Mouse (Mus musculus) CH12.LX (cell line): ENCODE measurements around the gene Csnk1g2.

Source experiments
- BHLHE40 ChIP-seq: IDR thresholded peaks from 2 replicates; pipeline ENCODE4 v1.6.1; 2011; ENCODE audit warnings: mild to moderate bottlenecking, low read depth, low read length, improper control_type of control experiment
- CHD1 ChIP-seq: IDR thresholded peaks from 2 replicates; pipeline ENCODE4 v1.6.1; 2012; ENCODE audit warnings: low read depth, low read length, improper control_type of control experiment, inconsistent platforms
- CTCF ChIP-seq, 2 experiments: IDR thresholded peaks in 1 of 2; conservative IDR thresholded peaks in 1 of 2; 2 replicates each; pipeline ENCODE4 v1.5.1; 2011 to 2012; ENCODE audit warnings: low read depth in 2 of 2, low read length in 2 of 2, improper control_type of control experiment in 1 of 2, inconsistent platforms in 1 of 2, mild to moderate bottlenecking in 1 of 2, moderate library complexity in 1 of 2
- E2F4 ChIP-seq: IDR thresholded peaks from 2 replicates; pipeline ENCODE4 v1.6.1; 2011; ENCODE audit warnings: low read depth, low read length, improper control_type of control experiment; ENCODE audit not compliant: insufficient replicate concordance
- EP300 ChIP-seq: IDR thresholded peaks from 2 replicates; pipeline ENCODE4 v1.6.1; 2011; ENCODE audit warnings: low read length, improper control_type of control experiment
- JUND ChIP-seq: conservative IDR thresholded peaks from 2 replicates; pipeline ENCODE4 v1.6.1; 2011; ENCODE audit warnings: low read depth, low read length, improper control_type of control experiment
- KAT2A ChIP-seq: IDR thresholded peaks from 2 replicates; pipeline ENCODE4 v1.6.1; 2012; ENCODE audit warnings: low read length, improper control_type of control experiment, inconsistent platforms; ENCODE audit not compliant: insufficient replicate concordance
- MAFK ChIP-seq: IDR thresholded peaks from 2 replicates; pipeline ENCODE4 v1.6.1; 2011; ENCODE audit warnings: low read length, improper control_type of control experiment; ENCODE audit not compliant: insufficient replicate concordance
- MAZ ChIP-seq: IDR thresholded peaks from 2 replicates; pipeline ENCODE4 v1.6.1; 2012; ENCODE audit warnings: low read depth, mild to moderate bottlenecking, inconsistent platforms, low read length, improper control_type of control experiment, moderate library complexity
- POLR2A ChIP-seq: IDR thresholded peaks from 2 replicates; pipeline ENCODE4 v1.6.1; 2011; ENCODE audit warnings: low read depth, mild to moderate bottlenecking, improper control_type of control experiment, low read length
- RAD21 ChIP-seq: IDR thresholded peaks from 2 replicates; pipeline ENCODE4 v1.6.1; 2011; ENCODE audit warnings: low read depth, mild to moderate bottlenecking, low read length, improper control_type of control experiment, moderate library complexity
- TCF12 ChIP-seq: IDR thresholded peaks from 2 replicates; pipeline ENCODE4 v1.6.1; 2014; ENCODE audit warnings: low read depth, mild to moderate bottlenecking, inconsistent platforms, low read length, improper control_type of control experiment
- USF1 ChIP-seq: IDR thresholded peaks from 2 replicates; pipeline ENCODE4 v1.6.1; 2014; ENCODE audit warnings: low read depth, mild to moderate bottlenecking, inconsistent platforms, low read length, improper control_type of control experiment

DNA sequence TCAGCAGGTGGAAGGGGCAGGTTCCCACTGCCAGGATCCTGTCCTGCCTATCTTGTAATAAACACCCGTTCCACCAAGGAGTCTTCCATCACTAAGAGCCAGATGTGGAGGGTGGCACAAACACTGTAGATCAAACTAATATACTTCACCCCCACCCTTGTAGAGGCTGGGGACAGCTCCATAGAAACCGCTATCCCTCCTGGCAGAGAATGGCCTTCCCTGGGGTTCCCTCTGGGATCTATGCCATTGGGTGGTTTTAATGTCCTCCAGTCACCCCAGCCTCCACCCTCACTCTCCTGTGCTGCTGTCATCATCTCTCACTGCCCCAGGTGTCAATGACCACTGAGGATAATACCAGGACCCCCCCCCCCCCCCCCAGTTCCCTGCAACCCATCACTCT is 47.9 kb downstream of the Csnk1g2 start:
- TF ChIP-seq JUND, result no peak
- no peak for TF ChIP-seq POLR2A
- no peak for TF ChIP-seq CHD1
- no peak for TF ChIP-seq CTCF (conservative IDR thresholded peaks at IDR 0.05 in 1 of 2, IDR thresholded peaks at IDR 0.05 in 1 of 2; ENCODE audit: low read depth in 2 of 2, low read length in 2 of 2)
- no peak for TF ChIP-seq MAFK
- TF ChIP-seq EP300, result no peak
- no peak for TF ChIP-seq USF1
- TF ChIP-seq BHLHE40, result no peak
- TF ChIP-seq RAD21, result no peak
- TF ChIP-seq TCF12, result no peak
- TF ChIP-seq KAT2A, result no peak
- no peak for TF ChIP-seq E2F4
- TF ChIP-seq MAZ, result no peak
